Mouse (Mus musculus): ENCODE measurements around the gene Tgif2.
"Not testable (repeated sequence)": the region's sequence is repeated elsewhere in the genome, so short reads cannot be mapped to it uniquely, and the experiment has no call there.

Tgif2 gene

DNA sequence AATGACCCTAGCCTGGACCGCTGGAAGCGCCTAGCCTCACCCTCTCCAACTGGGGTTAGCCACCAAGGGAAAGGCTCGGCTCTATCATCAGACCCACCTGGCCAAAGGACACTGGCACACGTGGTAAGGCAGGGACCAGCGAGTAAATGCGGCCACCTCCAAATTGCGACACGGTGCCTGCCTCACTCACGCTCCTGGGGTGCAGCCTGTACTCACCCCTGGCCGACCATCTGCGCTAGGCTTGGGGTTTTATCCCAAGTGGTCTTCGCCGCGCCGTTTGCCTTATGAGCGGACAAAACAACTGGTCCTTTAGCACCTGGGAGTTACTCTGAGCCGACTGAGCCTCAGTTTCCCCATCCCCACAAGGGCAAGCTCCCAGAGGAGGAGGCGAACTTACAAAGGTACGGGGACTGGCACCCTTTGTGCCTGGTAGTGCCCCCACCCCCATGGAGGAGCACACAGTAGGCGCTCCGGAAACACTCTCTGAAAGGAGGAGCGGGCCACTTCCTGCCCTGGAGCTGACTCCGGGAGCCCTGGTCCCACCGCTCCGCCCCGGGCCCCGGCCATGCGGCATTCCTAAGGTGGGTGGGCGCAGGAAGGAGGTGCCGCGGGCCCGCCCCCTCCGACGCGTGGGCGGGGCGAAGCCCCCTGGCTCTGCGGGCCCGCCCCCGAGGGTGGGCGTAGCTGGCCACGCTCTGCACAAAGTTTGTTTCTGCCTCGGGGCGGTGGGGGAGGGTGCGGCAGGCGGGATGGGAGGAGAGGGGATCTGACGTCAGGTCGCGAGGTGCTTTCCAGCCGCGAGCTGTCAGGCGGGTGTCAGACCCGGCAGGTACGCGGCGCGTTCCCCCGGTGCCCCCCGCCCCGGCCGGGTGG is at the start of gene Tgif2:
Tgif2 (plus strand) TSS at position 689 of the 873 bp plus-strand sequence.
- DNase-seq (ENCODE audit: low spot score): peak; percentile 75

DNA sequence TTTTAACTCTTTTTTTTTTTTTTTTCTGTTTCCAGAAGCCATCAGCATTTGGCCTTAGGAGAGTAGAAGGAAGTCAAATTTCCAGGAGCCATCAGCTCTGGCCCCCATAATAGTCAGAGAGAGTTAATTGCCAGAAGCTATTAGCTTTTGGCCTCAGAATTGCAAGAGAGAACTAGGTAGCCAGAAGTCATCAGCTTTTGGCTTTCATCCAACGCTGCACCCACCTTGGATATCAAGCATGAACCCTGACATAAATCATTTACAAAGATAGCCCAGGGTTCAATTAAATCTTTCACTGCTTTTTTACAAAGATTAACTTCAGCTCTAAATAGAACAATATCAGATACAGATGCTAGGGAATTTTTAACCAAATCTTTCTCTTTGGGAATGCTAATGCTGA is 41.3 kb upstream of the Tgif2 start:
- DNase-seq (ENCODE audit: low spot score): no peak

DNA sequence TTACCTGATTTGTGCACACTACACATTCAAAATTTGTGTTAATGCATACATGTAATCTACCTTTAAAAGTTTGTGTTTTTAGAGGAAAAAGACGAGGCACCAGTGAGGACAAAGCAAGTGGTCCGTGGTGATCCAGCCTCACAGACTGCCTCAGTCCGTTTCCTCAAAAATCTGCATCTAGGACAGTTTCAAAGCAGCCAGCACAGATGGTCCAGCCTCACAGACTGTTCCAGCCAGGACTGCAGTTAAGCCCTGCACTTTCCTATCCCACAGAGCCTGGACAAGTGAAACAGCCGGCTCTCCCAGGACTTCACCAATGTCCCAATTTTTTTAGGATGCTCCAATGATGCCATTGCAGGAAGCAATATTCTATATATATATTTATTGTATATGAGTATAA is 38.8 kb upstream of the Tgif2 start:
- no peak for DNase-seq (ENCODE audit: low spot score)

DNA sequence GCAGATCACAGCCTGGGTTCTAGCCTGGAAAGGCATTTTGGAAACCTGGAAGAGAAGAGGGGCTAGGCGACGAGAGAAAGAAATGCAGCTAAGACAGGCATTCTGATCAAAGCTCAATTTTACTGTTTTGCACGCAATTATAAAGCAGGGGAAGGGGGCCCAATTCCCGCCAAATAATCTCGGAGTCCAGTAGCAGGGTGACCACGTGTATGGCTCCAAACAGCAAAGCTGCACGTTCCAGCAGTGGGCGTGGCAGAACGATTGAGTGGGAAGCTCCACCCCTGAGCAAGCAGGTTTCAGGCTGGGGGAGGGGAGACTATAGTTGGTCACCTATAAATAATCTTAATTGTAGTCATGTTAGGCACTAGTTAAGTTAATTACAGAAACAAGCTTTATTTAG is 37.7 kb upstream of the Tgif2 start:
- DNase-seq (ENCODE audit: low spot score): not testable (repeated sequence)

DNA sequence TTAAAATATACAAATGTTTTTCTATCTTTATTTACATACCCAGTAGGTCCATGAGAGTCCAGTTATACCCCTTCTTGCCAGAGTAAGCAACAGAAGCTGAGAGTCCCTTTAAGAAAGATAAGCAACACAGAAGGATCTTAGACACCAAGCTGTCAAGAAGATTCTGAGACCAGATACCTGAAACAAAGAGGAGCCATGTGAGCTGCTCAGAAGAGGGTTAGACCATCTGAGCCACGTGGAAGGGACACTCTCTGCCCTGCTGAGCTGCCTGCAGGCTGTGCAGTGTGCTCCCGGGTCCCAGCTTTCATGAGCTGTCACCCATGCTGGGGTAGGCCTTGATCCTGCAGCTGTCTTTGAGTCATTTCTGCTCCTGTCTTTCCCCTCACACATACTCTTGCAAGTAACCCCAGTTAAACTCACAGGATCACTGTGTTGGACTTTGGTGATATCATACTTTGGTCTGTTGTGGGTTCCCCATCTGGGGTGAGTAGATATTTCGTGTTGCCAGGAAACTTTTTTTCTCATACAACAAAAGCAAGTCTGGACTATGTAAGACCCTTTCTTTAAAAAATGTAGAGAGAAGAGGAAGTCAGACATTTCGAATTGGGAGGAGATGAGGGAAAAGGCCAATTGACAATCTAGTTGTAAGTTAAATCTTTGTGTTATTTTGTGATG is 36.0 kb upstream of the Tgif2 start:
- DNase-seq (ENCODE audit: low spot score): no peak

DNA sequence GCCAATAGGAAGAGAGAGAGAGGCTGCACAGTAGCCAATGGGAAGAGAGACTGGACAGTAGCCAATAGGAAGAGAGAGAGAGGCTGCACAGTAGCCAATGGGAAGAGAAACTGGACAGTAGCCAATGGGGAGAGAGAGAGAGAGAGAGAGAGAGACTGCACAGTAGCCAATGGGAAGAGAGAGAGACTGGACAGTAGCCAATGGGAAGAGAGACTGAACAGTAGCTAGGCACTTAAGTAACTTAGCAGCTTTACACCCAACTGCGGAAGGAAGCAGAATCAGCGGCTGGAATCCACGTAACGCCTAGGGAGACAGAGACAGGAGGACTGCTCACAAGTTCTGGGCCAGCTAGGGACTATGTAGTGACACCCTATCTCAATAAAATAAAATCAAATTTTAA is 35.2 kb upstream of the Tgif2 start:
- DNase-seq (ENCODE audit: low spot score): no peak

DNA sequence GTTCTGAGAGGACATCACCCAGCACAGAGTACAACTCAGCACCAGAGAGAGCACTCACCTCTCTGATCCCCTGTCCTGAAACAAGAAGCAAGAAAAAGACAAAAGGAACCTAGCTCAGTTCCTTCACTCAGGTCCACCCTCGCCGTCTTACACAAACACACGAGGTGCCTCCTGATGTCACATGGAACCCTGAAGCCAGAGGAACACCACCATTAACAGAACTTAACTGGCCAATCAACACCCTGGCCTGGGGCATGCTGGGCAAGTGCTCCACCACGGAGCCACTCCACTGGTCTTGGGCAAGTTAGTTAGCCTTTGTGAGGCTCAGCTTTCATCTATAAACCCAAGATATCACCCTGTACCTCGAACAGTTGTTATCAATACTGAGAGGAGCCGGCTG is 32.9 kb upstream of the Tgif2 start:
- DNase-seq (ENCODE audit: low spot score): no peak

DNA sequence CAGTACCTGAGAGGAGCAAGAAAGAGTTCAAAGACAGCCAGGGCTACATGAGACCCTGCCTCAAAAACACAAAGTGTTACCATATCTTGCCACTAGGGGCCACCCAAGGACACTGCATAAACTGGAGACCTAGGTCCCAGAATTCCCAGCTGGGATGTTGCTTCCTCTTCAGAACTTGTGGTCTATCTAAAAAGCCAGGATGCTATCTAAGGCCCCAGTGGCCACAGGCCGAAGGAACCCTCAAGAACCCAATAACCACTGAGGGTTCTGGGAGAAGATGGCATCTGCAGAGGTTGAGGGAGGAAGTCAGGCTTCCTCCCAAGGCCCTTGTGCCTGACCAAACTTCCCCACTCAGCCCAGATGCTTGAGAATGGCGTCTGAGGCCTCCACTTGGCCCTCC is 30.2 kb upstream of the Tgif2 start:
- peak; percentile 60 for DNase-seq (ENCODE audit: low spot score)

DNA sequence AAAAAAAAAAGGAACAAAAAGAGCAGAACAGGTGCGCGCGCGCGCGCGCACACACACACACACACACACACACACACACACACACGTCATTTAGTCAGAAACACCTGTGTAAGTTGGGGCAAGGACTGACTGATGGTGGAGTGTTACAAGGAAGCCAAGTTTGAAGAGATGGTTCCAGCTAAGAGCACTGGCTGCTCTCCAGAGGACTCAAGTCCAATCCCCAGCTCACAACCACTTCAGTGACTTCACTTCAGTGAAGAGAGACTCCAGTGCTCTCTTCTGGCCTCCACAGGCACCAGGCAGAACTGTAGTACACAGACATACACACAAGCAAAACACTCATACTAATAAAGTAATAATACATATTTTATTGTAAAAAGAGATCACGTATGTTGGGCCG is 29.1 kb upstream of the Tgif2 start:
- DNase-seq (ENCODE audit: low spot score): no peak

DNA sequence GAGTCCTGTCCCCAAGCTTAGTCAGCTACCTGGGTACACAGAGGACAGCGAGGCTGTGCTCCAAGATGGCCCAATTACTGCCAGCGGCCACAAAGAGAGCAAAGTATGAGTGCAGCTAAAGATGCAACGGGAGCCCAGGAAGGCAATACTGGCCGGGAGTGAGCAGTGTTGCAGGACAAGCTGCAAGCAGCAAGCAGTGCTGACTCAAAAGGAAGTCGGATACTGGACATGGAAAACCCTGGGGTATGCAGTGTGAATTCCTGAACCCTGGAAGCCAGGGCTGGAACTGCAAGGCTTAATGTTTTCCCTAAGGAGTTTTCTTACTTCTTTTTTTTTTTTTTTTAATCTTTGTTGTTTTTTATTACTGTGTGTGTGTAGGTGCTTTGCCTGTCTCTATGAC is 28.3 kb upstream of the Tgif2 start:
- DNase-seq (ENCODE audit: low spot score): no peak

DNA sequence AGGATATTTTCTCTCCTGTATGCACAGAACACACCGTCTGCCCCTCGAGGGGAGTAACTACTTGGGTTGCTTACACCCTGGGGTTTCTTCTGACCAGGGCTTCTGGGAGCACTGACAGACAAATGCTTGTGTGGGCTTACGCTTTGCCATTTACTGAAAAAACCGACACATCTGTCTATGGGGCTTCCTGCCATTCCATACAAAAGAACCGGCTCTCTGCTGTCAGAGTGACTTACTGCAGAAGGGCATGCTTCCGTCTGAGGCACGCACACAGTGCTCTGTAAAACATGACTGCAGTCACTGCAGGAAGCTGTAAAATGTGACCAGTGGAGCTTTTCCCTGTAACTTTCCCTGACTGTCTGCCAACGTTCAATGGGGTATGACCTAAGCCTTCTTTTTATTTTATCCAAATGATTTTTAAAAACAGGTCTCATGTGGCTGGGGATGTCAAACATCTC is 25.4 kb upstream of the Tgif2 start:
- DNase-seq (ENCODE audit: low spot score): peak; percentile 14

DNA sequence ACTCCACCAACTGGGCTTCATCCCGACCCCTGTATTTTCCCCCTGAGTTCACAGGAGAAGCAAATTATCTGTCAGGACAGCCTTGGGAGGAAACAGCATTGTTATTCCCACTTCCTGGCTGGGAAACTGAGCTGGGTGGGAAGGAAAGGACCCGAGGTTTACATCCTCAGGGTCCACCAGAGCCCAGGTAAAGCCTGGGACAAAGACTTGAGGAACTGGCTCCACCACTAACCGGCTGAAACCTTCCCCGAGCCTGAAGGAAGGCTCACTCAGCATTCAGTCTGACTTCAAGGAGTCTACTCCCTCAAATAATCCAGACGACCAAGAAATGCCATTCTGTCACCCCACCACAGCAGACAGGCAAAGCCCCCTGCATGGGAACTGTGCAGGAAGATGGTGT is 24.9 kb upstream of the Tgif2 start:
- DNase-seq (ENCODE audit: low spot score): no peak

DNA sequence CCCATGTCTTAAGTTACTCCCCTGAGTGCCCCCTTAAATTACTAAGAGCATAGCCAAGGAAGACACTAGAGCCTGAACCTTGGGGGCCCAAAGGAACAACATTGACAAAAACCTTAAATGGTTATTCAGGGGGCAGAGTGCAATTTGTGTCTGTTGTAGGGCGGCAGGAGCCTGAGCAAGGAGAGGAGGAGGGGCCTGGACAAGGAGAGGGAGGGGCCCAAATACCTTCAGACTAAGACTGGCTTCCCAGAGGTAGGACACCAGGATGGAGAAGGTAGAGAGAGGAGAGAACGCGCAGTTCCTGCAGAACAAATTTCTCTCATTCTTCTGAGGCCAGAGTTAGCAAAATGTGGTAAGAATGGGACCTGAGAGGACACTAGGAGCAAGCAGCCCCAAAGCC is 24.4 kb upstream of the Tgif2 start:
- no peak for DNase-seq (ENCODE audit: low spot score)

DNA sequence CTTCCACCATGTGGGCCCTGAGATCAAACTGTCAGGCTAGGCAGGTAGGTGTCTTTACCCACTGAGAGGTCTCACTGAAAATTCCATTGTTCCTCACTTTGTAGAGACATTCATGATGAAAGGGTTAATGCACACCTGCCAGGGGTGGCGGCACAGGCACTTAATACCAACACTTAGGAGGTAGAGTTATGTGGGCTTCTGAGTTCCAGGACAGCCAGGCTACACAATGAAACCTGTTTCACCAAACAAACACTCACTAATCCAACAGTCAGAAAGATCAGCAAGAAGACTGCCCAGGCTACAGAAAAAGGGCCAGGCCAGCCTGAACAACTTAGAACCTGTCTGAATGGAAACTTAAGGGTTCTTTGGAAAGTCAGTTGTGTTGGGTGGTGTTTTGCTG is 23.7 kb upstream of the Tgif2 start:
- DNase-seq (ENCODE audit: low spot score): no peak

DNA sequence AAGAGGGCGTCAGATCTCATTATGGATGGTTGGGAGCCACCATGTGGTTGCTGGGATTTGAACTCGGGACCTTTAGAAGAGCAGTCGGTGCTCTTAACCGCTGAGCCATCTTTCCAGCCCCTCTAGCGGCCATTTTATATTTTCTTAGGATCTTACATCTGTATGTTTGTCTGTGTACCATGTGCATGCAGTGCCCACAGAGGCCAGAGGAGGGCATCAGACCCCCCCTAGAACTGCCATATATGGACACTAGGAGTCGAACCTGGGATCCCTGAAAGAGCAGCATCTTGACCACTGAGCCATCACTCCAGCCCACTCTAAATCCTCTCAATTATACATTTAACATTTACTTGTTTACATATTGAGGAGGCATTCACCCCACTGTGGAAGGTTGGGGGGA is 14.7 kb upstream of the Tgif2 start:
- DNase-seq (ENCODE audit: low spot score): not testable (repeated sequence)

DNA sequence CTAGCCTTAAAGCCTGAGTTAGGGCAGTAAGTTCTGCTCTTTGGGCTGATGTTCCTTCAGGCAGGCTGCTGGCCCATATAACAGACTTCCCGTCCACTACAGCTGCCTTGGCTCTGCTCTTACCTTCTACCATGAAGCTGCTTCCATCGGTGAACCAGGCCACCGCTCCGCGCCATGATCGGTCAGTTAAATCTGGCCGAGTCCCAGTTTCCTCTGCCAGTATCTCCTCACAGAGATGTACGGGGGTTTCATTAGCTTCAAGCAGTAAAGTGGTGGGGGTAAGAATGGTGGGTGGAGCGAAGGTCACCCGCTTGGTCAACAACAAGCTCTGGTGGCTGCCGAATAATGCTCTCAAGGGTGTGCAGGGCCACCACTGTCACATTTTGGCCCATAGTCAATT is 5.5 kb upstream of the Tgif2 start:
- no peak for DNase-seq (ENCODE audit: low spot score)

DNA sequence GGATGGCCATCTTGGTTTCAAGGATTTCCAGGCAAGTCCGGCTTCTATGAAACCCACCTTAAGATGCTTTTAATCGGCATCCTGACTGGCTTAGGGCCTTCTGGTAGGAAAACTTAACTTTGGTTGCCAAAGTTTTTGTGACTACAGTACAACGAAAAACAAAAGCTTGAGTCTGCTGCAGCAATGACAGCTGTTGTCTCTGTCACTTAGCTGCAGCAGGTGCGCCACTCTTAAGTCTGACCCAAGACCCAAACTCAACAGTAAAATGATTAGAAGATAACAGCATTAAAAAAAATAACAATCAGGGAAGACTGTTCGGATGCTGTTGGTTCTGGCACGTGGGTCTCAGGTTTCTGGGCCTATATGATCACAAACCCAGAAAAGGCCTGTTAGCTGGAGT is 968 bp upstream of the Tgif2 start:
- no peak for DNase-seq (ENCODE audit: low spot score)

DNA sequence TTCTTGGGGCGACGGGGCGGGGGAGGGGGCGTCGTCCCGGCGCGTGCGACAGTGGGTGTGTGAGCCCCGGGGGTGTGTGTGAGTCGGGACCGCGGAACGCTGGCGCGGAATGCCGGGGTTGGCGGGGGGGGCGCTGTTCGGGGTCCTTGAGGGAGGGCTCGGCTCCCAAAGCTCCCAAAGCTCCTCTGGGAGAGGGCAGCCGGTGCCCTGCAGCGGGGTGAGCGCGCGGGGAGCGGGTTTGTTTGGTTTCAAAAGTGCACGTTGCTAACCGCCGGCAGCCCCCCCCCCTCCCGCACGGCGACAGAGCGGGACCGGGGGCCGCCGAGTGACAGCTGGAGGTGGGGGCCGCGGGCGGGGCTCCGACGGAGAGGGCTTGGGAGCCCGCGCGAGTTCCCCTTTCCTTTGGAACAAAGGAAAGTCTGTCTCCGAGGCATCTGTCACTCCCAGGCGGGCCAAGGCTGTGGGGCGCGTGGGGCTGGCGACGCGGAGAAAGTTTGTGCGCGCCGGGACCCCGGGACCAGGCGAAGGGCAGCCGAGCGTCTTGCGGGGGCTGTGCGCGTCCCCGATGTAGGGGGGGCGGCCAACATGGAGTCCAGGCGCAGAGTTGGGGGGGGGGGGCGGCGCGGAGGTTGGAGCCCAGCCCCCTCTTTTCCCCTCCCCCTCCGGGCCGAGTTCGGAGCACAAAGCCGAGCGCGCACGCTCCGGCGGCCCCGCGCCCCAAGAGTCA is 657 bp downstream of the Tgif2 start:
- DNase-seq (ENCODE audit: low spot score): peak; percentile 17

DNA sequence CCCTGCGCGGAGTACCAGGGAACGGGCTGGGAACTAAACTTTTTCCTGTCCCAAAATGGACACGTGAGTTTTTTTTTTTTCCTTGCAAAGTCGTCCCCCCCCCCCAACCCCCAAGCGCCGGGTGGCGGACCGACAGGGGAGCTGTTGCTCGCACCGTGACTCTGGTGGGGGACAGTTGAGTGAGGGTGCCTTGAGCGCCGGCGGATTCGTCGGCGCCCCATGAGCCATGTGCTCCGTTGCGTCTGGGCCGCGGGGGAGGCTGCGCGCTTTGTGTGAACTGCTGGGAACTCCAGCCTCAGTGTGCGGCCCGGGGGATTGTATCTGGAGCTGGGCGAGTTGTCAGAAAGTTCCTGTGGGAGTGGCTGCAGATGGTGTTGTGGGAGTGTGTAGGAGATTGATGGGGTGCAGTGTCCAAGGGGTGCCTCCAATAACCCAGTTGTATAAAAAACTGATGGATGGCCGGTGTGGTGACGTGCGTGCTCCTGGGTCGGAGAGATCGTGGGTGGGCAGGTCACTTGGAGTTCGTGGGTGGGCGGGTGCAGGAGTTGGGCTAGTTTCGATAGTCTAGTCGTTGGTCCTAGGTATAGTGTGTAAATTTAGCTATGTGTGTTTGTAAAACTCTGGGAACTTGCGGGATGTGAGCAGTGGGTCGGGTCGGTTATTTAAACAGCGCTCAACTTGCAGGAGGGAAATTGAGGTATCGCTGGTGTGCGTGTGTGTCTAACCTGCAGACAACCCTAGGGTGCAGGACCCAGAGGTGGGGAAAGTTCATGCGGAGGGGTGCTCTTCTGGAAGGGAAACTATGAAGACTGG is 1.4 kb downstream of the Tgif2 start:
- peak; percentile 57 for DNase-seq (ENCODE audit: low spot score)

DNA sequence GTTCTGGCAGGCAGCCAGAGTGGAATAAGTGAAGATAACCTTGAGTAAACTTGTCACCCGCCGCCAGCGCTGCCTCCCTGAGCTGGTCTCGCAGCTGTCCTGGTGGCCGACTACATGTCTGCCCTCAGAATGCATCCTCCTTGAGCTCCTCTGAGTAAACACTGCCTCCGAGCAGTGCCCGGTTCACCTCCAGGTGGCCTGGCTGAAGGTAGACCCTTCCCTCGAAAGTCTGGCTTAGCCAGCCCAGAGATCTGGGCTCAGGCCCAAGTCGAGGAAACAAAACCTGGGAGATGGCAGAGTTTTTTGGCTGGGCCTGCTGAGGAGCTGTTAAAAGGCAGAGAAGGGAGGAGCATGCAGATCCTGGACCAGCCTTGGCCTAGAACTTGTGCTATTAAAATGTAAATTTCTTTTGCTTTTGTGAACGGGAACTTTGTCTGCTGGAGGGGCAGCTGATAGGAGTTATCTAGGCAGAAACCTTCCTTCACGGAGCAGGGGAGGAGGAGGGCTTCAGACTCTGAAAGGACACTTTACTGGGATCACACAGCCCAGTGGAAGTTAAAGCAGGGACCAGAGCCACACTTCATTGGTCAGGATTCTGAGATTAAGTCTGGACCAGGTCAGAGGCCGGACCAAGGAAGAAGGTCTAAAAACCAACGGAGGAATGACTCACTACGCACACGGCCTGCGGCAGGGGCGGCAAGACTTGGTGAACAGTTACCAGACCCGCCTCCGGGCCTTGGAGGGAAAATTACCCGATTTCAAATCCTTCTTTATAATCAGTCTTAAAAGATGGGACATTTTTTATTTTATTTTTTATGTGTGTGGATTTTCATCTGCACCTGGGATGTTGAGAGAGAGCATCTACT is 2.3 kb downstream of the Tgif2 start:
- DNase-seq (ENCODE audit: low spot score): peak; percentile 53

DNA sequence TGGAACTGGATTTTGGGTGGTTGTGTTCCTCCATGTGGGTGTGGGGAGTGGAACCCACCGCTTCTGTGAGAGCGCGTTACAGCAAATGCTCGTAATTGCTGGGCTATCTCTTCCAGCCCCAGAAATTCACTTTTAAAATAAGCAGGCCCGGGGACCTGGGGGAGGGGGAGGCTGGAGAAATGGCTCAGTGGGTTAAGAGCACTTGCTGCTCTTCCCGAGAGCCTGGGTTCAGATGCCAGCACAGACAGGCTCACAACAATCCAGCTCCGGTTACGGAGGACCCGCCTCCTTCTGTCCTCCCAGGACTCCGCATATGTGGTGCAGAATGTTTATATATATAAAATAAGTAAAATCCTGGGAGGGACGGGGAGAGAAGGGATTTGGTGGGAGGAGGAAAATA is 2.9 kb downstream of the Tgif2 start:
- no peak for DNase-seq (ENCODE audit: low spot score)
